Mouse (Mus musculus): ENCODE measurements around the gene Fads2. TPM values are rescaled to one million over a fixed set of nuclear protein-coding genes. Genes with fewer than 3 reads are reported as not detected.

Gene Fads2
- polyA plus RNA-seq, 1 experiment from 2014 or later: 54.3 TPM

GRCm38 (mm10) chr19:10126479-10127250 lies 25.1 kb upstream of the Fads2 start:
- H3K9me3 ChIP-seq (ENCODE audit: control insufficient read depth, low read length): no peaks in the 10 kb centered on the region
- H3K4me2 ChIP-seq: no peak overlapping the region
- no peaks in the 10 kb centered on the region for H3K27me3 ChIP-seq (replicated peaks; ENCODE audit: control insufficient read depth, insufficient read depth, low read length)
- DNase-seq (ENCODE audit: low spot score) (no peak), ATAC-seq (replicated peaks; ENCODE audit: low FRiP score) (no peak)
- H3K4me3 ChIP-seq (ENCODE audit: low read depth, low read length): no peak overlapping the region
- no peak overlapping the region for H3K27ac ChIP-seq (ENCODE audit: low read depth, low read length)
- H3K9ac ChIP-seq (ENCODE audit: low read depth, low read length): no peak overlapping the region
- WGBS: 55% methylated on average over 5 of the region's 5 CpGs
- H3K36me3 ChIP-seq (ENCODE audit: control insufficient read depth, insufficient read depth, low read length): no peaks in the 10 kb centered on the region
- no peaks in the 10 kb centered on the region for H3K4me1 ChIP-seq (replicated peaks; ENCODE audit: control insufficient read depth, insufficient read depth, low read length)

- Histone ChIP-seq H3K9me3 (ENCODE audit: control insufficient read depth, low read length) (no peaks in the 10 kb centered on the region), H3K36me3 (ENCODE audit: control insufficient read depth, insufficient read depth, low read length) (no peaks in the 10 kb centered on the region), H3K4me2 (no peak overlapping the region), H3K4me3 (ENCODE audit: low read depth, low read length) (no peak overlapping the region), H3K9ac (ENCODE audit: low read depth, low read length) (no peak overlapping the region), H3K4me1 (replicated peaks; ENCODE audit: control insufficient read depth, insufficient read depth, low read length) (no peaks in the 10 kb centered on the region), H3K27me3 (replicated peaks; ENCODE audit: control insufficient read depth, insufficient read depth, low read length) (no peaks in the 10 kb centered on the region), H3K27ac (ENCODE audit: low read depth, low read length) (no peak overlapping the region)
- DNase-seq (ENCODE audit: low spot score) (no peak), ATAC-seq (replicated peaks; ENCODE audit: low FRiP score) (no peak)
- WGBS: 79% methylated on average over 7 of the region's 7 CpGs
These were observed 22.5 kb upstream of the Fads2 start for GRCm38 (mm10) chr19:10123892-10124634.

- no peaks in the 10 kb centered on the region for H3K36me3 ChIP-seq (ENCODE audit: control insufficient read depth, insufficient read depth, low read length)
- no peaks in the 10 kb centered on the region for H3K4me1 ChIP-seq (replicated peaks; ENCODE audit: control insufficient read depth, insufficient read depth, low read length)
- DNase-seq (ENCODE audit: low spot score) (no peak), ATAC-seq (replicated peaks; ENCODE audit: low FRiP score) (no peak)
- H3K4me3 ChIP-seq (ENCODE audit: low read depth, low read length): no peak overlapping the region
- WGBS: 79% methylated on average over 5 of the region's 5 CpGs
- no peak overlapping the region for H3K4me2 ChIP-seq
- H3K27me3 ChIP-seq (replicated peaks; ENCODE audit: control insufficient read depth, insufficient read depth, low read length): no peaks in the 10 kb centered on the region
- no peak overlapping the region for H3K27ac ChIP-seq (ENCODE audit: low read depth, low read length)
- no peaks in the 10 kb centered on the region for H3K9me3 ChIP-seq (ENCODE audit: control insufficient read depth, low read length)
- H3K9ac ChIP-seq (ENCODE audit: low read depth, low read length): no peak overlapping the region
These were observed 20.6 kb upstream of the Fads2 start for GRCm38 (mm10) chr19:10122021-10122631.

GRCm38 (mm10) chr19:10116641-10117040 lies 15.1 kb upstream of the Fads2 start:
- ATAC-seq (replicated peaks; ENCODE audit: low FRiP score) (no peak), DNase-seq (ENCODE audit: low spot score) (no peak)
- no peaks in the 10 kb centered on the region for H3K27me3 ChIP-seq (replicated peaks; ENCODE audit: control insufficient read depth, insufficient read depth, low read length)
- H3K36me3 ChIP-seq (ENCODE audit: control insufficient read depth, insufficient read depth, low read length): no peaks in the 10 kb centered on the region
- no peak overlapping the region for H3K9ac ChIP-seq (ENCODE audit: low read depth, low read length)
- WGBS: 71% methylated on average over 3 of the region's 3 CpGs
- H3K27ac ChIP-seq (ENCODE audit: low read depth, low read length): no peak overlapping the region
- H3K4me1 ChIP-seq (replicated peaks; ENCODE audit: control insufficient read depth, insufficient read depth, low read length): no peaks in the 10 kb centered on the region
- H3K4me2 ChIP-seq: no peak overlapping the region
- H3K9me3 ChIP-seq (ENCODE audit: control insufficient read depth, low read length): no peaks in the 10 kb centered on the region
- H3K4me3 ChIP-seq (ENCODE audit: low read depth, low read length): no peak overlapping the region

GRCm38 (mm10) chr19:10115373-10116158 lies 14.0 kb upstream of the Fads2 start:
- 81% methylated on average over 6 of the region's 6 CpGs for WGBS
- H3K27ac ChIP-seq (ENCODE audit: low read depth, low read length): no peak overlapping the region
- H3K4me3 ChIP-seq (ENCODE audit: low read depth, low read length): no peak overlapping the region
- H3K9ac ChIP-seq (ENCODE audit: low read depth, low read length): no peak overlapping the region
- no peaks in the 10 kb centered on the region for H3K27me3 ChIP-seq (replicated peaks; ENCODE audit: control insufficient read depth, insufficient read depth, low read length)
- no peaks in the 10 kb centered on the region for H3K36me3 ChIP-seq (ENCODE audit: control insufficient read depth, insufficient read depth, low read length)
- no peaks in the 10 kb centered on the region for H3K9me3 ChIP-seq (ENCODE audit: control insufficient read depth, low read length)
- no peak for ATAC-seq (replicated peaks; ENCODE audit: low FRiP score)
- H3K4me2 ChIP-seq: no peak overlapping the region
- no peaks in the 10 kb centered on the region for H3K4me1 ChIP-seq (replicated peaks; ENCODE audit: control insufficient read depth, insufficient read depth, low read length)
- DNase-seq (ENCODE audit: low spot score): no peak

- ATAC-seq (replicated peaks; ENCODE audit: low FRiP score) (no peak), DNase-seq (ENCODE audit: low spot score) (no peak)
- H3K9me3 ChIP-seq (ENCODE audit: control insufficient read depth, low read length): no peaks in the 10 kb centered on the region
- WGBS: 70% methylated on average over 4 of the region's 4 CpGs
- no peaks in the 10 kb centered on the region for H3K4me1 ChIP-seq (replicated peaks; ENCODE audit: control insufficient read depth, insufficient read depth, low read length)
- no peaks in the 10 kb centered on the region for H3K36me3 ChIP-seq (ENCODE audit: control insufficient read depth, insufficient read depth, low read length)
- no peak overlapping the region for H3K4me2 ChIP-seq
- H3K4me3 ChIP-seq (ENCODE audit: low read depth, low read length): no peak overlapping the region
- H3K9ac ChIP-seq (ENCODE audit: low read depth, low read length): no peak overlapping the region
- no peaks in the 10 kb centered on the region for H3K27me3 ChIP-seq (replicated peaks; ENCODE audit: control insufficient read depth, insufficient read depth, low read length)
- no peak overlapping the region for H3K27ac ChIP-seq (ENCODE audit: low read depth, low read length)
These were observed 11.4 kb upstream of the Fads2 start for GRCm38 (mm10) chr19:10112956-10113355.

GRCm38 (mm10) chr19:10108666-10109065 lies 7.1 kb upstream of the Fads2 start:
- no peaks in the 10 kb centered on the region for H3K27me3 ChIP-seq (replicated peaks; ENCODE audit: control insufficient read depth, insufficient read depth, low read length)
- no peak overlapping the region for H3K4me2 ChIP-seq
- H3K36me3 ChIP-seq (ENCODE audit: control insufficient read depth, insufficient read depth, low read length): no peaks in the 10 kb centered on the region
- DNase-seq (ENCODE audit: low spot score) (no peak), ATAC-seq (replicated peaks; ENCODE audit: low FRiP score) (no peak)
- no peaks in the 10 kb centered on the region for H3K9me3 ChIP-seq (ENCODE audit: control insufficient read depth, low read length)
- H3K4me1 ChIP-seq (replicated peaks; ENCODE audit: control insufficient read depth, insufficient read depth, low read length): peaks cover 13% of the 10 kb centered on the region
- WGBS: 81% methylated on average over 2 of the region's 2 CpGs
- no peak overlapping the region for H3K4me3 ChIP-seq (ENCODE audit: low read depth, low read length)
- no peak overlapping the region for H3K9ac ChIP-seq (ENCODE audit: low read depth, low read length)
- H3K27ac ChIP-seq (ENCODE audit: low read depth, low read length): no peak overlapping the region

- Histone ChIP-seq H3K4me2 (no peak overlapping the region), H3K9me3 (ENCODE audit: control insufficient read depth, low read length) (no peaks in the 10 kb centered on the region), H3K9ac (ENCODE audit: low read depth, low read length) (no peak overlapping the region), H3K27ac (ENCODE audit: low read depth, low read length) (no peak overlapping the region), H3K4me1 (replicated peaks; ENCODE audit: control insufficient read depth, insufficient read depth, low read length) (peaks cover 13% of the 10 kb centered on the region), H3K4me3 (ENCODE audit: low read depth, low read length) (no peak overlapping the region), H3K36me3 (ENCODE audit: control insufficient read depth, insufficient read depth, low read length) (no peaks in the 10 kb centered on the region), H3K27me3 (replicated peaks; ENCODE audit: control insufficient read depth, insufficient read depth, low read length) (no peaks in the 10 kb centered on the region)
- WGBS: 90% methylated on average over 1 of the region's 1 CpGs
- no peak for DNase-seq (ENCODE audit: low spot score)
- no peak for ATAC-seq (replicated peaks; ENCODE audit: low FRiP score)
These were observed 6.6 kb upstream of the Fads2 start for GRCm38 (mm10) chr19:10108129-10108528.
